Mouse (Mus musculus): ENCODE measurements around the gene Slc25a16. TPM values are rescaled to one million over a fixed set of nuclear protein-coding genes. Genes with fewer than 3 reads are reported as not detected.

Gene Slc25a16
- polyA plus RNA-seq (2012; fragmentation: generic; extraction: Trizol) = 1 to 10 TPM in 1 of 2 experiments, under 1 TPM in 1; 0.41 to 4.2 TPM

GRCm38 (mm10) chr10:62919925-62920765 lies at the start of gene Slc25a16:
TSS of gene Slc25a16 (plus strand) at chr10:62920633.

GRCm38 (mm10) chr10:62908896-62909295 lies 11.5 kb upstream of the Slc25a16 start, which contains the start of gene Tet1:
TSS of gene Tet1 (minus strand) at chr10:62908996.

DNA sequence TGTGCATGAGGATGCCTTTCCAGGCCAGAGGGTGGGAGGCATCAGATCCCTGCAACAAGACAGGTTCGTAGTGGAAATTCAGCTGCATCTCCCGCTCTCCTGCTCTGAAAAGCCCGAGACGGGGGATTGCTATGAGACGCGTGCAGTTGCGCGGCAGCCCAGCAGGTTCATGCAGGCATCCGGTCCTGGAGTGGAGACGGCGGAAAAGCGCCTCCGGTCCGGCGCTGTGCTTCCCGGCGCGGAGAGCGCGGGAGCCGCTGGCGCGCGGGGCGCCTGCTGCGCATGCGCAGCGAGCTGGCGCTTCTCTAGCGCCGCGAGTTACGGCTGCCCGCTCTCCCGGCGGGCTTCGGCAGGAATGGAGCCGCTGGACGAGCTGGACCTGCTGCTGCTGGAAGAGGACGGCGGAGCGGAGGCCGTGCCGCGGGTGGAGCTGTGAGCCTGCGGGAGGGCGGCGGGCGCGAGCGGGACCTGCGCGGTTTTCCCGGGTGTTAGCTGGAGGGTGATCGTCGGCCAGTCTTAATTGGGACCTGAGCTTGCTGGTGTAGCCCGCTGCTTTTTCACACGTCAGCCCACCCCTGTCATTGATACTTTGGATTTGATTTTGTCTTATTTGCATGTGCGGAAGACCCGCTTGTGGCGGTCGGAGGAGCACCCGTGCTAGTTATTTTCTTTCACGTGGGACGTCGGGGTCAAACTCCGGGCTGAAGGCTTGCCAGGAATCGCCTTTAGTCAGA lies 26.5 kb downstream of the Slc25a16 start, which contains the start of gene Dna2:
Gene Dna2, plus strand, starts transcription at position 289 of the 734 bp plus-strand sequence.

DNA sequence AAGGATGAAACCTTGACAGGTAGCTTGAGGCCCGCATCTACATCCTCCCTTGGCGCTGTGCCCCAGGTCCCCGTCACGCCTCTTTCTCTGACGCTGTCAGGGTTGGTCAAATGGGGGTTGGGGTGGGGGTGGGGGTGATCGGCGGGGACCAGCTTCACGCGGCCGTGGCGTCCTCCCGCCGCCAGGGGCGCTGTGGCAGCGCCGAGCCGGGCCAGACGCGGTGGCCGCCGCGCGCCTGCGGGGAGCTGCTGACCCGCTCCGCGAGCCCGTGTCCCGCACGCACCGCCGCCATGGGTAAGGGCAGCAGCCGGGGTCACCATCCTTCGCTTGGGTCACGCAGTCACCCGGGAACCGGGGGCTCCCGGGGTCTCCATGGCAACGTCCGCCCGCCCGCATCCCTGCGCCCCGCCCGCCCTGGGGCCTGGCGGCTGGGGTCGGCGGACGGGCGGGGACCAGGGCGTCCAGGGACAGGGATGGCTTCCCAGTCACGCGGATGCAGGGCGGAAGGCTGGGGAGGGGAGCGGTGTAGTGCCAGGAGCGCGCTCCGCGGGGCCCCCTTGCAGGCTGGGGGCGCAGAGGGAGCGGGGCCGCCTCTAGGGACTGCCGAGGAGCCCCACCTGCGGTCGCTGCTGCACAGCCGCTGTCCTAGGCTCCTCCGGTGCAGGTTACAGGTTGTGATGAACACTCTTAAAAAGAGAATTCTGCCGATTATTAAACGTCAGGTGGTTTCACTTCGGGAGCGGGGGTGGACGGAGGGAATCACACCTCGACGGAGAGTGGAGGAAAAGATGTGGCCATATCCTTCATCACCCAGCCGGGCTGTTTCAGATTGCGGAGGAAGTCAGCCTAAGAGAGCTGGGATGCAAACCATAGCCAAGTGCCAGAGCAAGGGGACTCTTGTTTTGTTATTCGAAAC lies 59.9 kb downstream of the Slc25a16 start, which contains the start of gene Rufy2:
Gene Rufy2, plus strand, starts transcription at position 185 of the 916 bp plus-strand sequence.

Other genes with a start within 250 kb of the Slc25a16 start
- under 1 TPM; 0.01 to 0.02 TPM for gene Stox1, start 194.5 kb upstream of the Slc25a16 start, polyA plus RNA-seq (2012; fragmentation: generic; extraction: Trizol)
- 10 to 100 TPM in 1 of 2 experiments, 1 to 10 TPM in 1; 4.6 to 17.5 TPM for gene Ccar1, start 128.3 kb upstream of the Slc25a16 start, polyA plus RNA-seq (2012; fragmentation: generic; extraction: Trizol)
- gene Tet1, start 11.6 kb upstream of the Slc25a16 start, polyA plus RNA-seq (2012; fragmentation: generic; extraction: Trizol) = under 1 TPM; 0.04 to 0.83 TPM
- under 1 TPM; 0.50 to 0.75 TPM for gene Dna2, start 26.4 kb downstream of the Slc25a16 start, polyA plus RNA-seq (2012; fragmentation: generic; extraction: Trizol)
- gene Rufy2, start 59.6 kb downstream of the Slc25a16 start, polyA plus RNA-seq (2012; fragmentation: generic; extraction: Trizol) = 1 to 10 TPM in 1 of 2 experiments, under 1 TPM in 1; 0.51 to 5.8 TPM
- gene Hnrnph3, start 103.6 kb downstream of the Slc25a16 start, polyA plus RNA-seq (2012; fragmentation: generic; extraction: Trizol) = 10 to 100 TPM in 1 of 2 experiments, 1 to 10 TPM in 1; 3.1 to 36.0 TPM
- gene Pbld2, start 103.7 kb downstream of the Slc25a16 start, polyA plus RNA-seq (2012; fragmentation: generic; extraction: Trizol) = 1 to 10 TPM in 1 of 2 experiments, under 1 TPM in 1; 0.11 to 1.8 TPM
- gene Pbld1, start 139.5 kb downstream of the Slc25a16 start, polyA plus RNA-seq (2012; fragmentation: generic; extraction: Trizol) = 1 to 10 TPM in 1 of 2 experiments, under 1 TPM in 1; 0.26 to 4.6 TPM
- gene Atoh7, start 179.0 kb downstream of the Slc25a16 start, polyA plus RNA-seq (2012; fragmentation: generic; extraction: Trizol) = not detected

Measured in C3H10T1/2 (cell line).